Mouse (Mus musculus) neural tube, embryonic 14.5 days (tissue): ENCODE results near the gene Litaf. TPM values are rescaled to one million over a fixed set of nuclear protein-coding genes. Genes with fewer than 3 reads are reported as not detected.

Experiments used
- ATAC-seq: fragments of 200-750 bp; cut with Nextera tagmentation; 2 replicates; pipeline ENCODE4 v1.8.0; 2017; ENCODE audit warnings: low read depth, mild to moderate bottlenecking, moderate TSS enrichment, moderate library complexity
- H3K27ac ChIP-seq: fragments of 300-500 bp; sonication (generic); 2 replicates; pipeline ENCODE4 v1.5.1; 2014; ENCODE audit warnings: low read depth, mild to moderate bottlenecking, control low read depth, low read length, moderate library complexity, mixed read lengths
- H3K27me3 ChIP-seq: fragments of 300-500 bp; sonication (generic); 2 replicates; pipeline ENCODE4 v1.6.1; 2014; ENCODE audit warnings: low read length; ENCODE audit not compliant: control insufficient read depth, insufficient read depth
- H3K36me3 ChIP-seq: fragments of 300-500 bp; sonication (generic); 2 replicates; pipeline ENCODE4 v1.6.1; 2014; ENCODE audit warnings: low read length, mixed read lengths; ENCODE audit not compliant: control insufficient read depth, insufficient read depth
- H3K4me1 ChIP-seq: fragments of 300-500 bp; sonication (generic); 2 replicates; pipeline ENCODE4 v1.6.1; 2014; ENCODE audit warnings: low read length; ENCODE audit not compliant: control insufficient read depth, insufficient read depth
- H3K4me2 ChIP-seq: fragments of 300-500 bp; sonication (generic); 2 replicates; pipeline ENCODE4 v1.6.1; 2014; ENCODE audit warnings: mild to moderate bottlenecking, low read depth, low read length, control low read depth
- H3K4me3 ChIP-seq: fragments of 300-500 bp; sonication (generic); 2 replicates; pipeline ENCODE4 v1.5.1; 2014; ENCODE audit warnings: low read depth, low read length, control low read depth, mixed read lengths
- H3K9ac ChIP-seq: fragments of 300-500 bp; sonication (generic); replicated peaks from 2 replicates; pipeline ENCODE4 v1.6.1; 2014; ENCODE audit warnings: low read depth, mild to moderate bottlenecking, control low read depth, low read length, mixed read lengths
- H3K9me3 ChIP-seq: fragments of 300-500 bp; sonication (generic); 2 replicates; pipeline ENCODE4 v1.6.1; 2016; ENCODE audit warnings: low read length; ENCODE audit not compliant: control insufficient read depth
- WGBS: fragments of 180-500 bp; shearing (Covaris S2); extraction: QIAGEN DNeasy Blood & Tissue Kit; methylation state at CpG from one replicate; pipeline ENCODE4 v1.1.7; 2014; 5-methylcytosine and 5-hydroxymethylcytosine counted together
- polyA plus RNA-seq: library from polyadenylated mRNA; unstranded; fragments of >200 nt; fragmentation: Nextera tagmentation; extraction: Ambion mirVana; gene quantifications from 2 replicates; pipeline ENCODE4 v1.2.1, GENCODE M21; 2014

Litaf gene
- polyA plus RNA-seq, 1 experiment from 2014 or later, result 20.4 TPM

GRCm38 (mm10) chr16:11055916-11056315, 10.0 kb downstream of the Litaf start:
- Histone ChIP-seq H3K36me3 (no peaks in the 10 kb centered on the region), H3K4me2 (no peak overlapping the region), H3K27ac (no peak overlapping the region; the same call in 1 of the 2 replicates), H3K9ac (no peak overlapping the region), H3K4me1 (no peaks in the 10 kb centered on the region), H3K27me3 (no peaks in the 10 kb centered on the region), H3K4me3 (no peak overlapping the region), H3K9me3 (no peaks in the 10 kb centered on the region)
- 79% methylated on average over 5 of the region's 5 CpGs for WGBS
- ATAC-seq, result no peak

DNA sequence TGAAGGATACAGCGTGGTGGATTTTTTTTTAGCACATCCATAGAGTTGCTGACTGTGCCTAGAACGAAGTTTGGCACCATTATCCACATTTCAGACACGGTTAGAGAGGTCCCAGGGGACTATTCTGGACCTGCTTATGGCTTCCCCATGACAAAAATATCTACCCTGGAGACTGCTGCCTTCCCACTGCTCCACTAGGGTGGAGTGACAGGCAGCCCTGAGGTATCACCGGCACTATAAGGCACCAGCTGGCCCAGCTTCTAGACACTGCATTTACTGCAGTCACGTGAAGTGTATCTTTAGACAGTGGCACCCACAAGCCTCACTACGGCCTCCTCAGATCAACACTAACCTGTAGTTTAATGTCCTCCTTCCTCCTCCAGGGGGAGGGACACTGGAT, 11.1 kb downstream of the Litaf start:
- Histone ChIP-seq H3K9me3 (no peaks in the 10 kb centered on the region), H3K27ac (no peak overlapping the region), H3K9ac (no peak overlapping the region), H3K4me3 (no peak overlapping the region), H3K4me1 (no peaks in the 10 kb centered on the region), H3K27me3 (no peaks in the 10 kb centered on the region), H3K4me2 (no peak overlapping the region), H3K36me3 (no peaks in the 10 kb centered on the region)
- WGBS, result 72% methylated on average over 6 of the region's 6 CpGs
- no peak for ATAC-seq

DNA sequence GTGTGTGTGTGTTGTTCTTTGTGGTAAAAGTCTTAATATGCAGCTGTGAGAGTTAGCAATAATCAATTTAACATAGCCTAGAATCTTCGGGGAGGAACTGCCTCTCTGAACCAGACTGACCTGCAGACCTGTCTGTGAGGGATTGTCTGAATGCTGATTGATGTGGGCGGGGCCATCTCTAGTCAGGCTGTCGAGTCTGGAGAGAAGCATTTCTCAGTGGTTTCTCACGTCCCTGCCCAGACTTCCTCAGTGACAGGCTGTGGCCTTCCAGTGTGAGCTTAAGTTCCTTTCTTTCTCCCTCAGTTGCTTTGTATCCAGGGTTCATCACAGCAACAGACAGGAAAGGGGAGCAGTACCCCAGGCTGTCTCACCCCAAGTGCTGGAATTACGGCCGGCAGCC, 11.5 kb downstream of the Litaf start:
- no peaks in the 10 kb centered on the region for H3K9me3 ChIP-seq
- no peaks in the 10 kb centered on the region for H3K36me3 ChIP-seq
- H3K4me2 ChIP-seq, result no peak overlapping the region
- ATAC-seq, result no peak
- H3K27me3 ChIP-seq, result no peaks in the 10 kb centered on the region
- H3K27ac ChIP-seq, result no peak overlapping the region
- no peak overlapping the region for H3K4me3 ChIP-seq
- no peak overlapping the region for H3K9ac ChIP-seq
- H3K4me1 ChIP-seq, result no peaks in the 10 kb centered on the region
- WGBS, result 80% methylated on average over 6 of the region's 6 CpGs

- no peak overlapping the region for H3K4me2 ChIP-seq
- H3K9ac ChIP-seq, result no peak overlapping the region
- no peaks in the 10 kb centered on the region for H3K9me3 ChIP-seq
- no peak for ATAC-seq
- no peak overlapping the region for H3K27ac ChIP-seq
- no peaks in the 10 kb centered on the region for H3K36me3 ChIP-seq
- no peak overlapping the region for H3K4me3 ChIP-seq
- 92% methylated on average over 11 of the region's 11 CpGs for WGBS
- no peaks in the 10 kb centered on the region for H3K27me3 ChIP-seq
- H3K4me1 ChIP-seq, result no peaks in the 10 kb centered on the region
Measured at GRCm38 (mm10) chr16:11051134-11051533, 14.8 kb downstream of the Litaf start.

- Histone ChIP-seq H3K4me1 (no peaks in the 10 kb centered on the region), H3K36me3 (no peaks in the 10 kb centered on the region), H3K4me2 (no peak overlapping the region), H3K9me3 (no peaks in the 10 kb centered on the region), H3K27ac (no peak overlapping the region), H3K27me3 (no peaks in the 10 kb centered on the region), H3K9ac (no peak overlapping the region), H3K4me3 (no peak overlapping the region)
- WGBS, result 92% methylated on average over 2 of the region's 2 CpGs
- ATAC-seq, result no peak
Measured at GRCm38 (mm10) chr16:11050226-11050625, 15.7 kb downstream of the Litaf start.

DNA sequence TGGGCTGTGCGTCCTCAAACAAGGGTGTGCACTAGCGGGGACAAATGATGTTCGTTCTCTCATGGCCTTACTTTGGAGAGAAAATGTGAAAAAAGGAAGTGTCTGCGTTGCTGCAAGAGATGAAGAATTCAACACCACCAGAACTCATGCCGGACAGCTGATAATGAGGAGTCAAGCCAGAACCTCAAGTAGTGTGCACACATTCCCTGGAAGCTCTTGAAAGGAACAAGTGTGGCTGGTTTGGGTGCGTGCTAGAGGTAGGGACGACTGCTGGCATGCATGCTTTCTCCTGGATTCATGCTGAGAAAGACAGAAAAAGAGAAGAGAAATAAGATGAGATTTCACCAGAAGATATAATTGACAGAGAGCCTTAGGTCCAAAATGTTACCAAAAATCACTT, 18.8 kb downstream of the Litaf start:
- 88% methylated on average over 7 of the region's 7 CpGs for WGBS
- H3K27ac ChIP-seq, result no peak overlapping the region
- H3K4me2 ChIP-seq, result no peak overlapping the region
- no peak overlapping the region for H3K4me3 ChIP-seq
- no peaks in the 10 kb centered on the region for H3K4me1 ChIP-seq
- no peak for ATAC-seq
- no peaks in the 10 kb centered on the region for H3K9me3 ChIP-seq
- H3K27me3 ChIP-seq, result no peaks in the 10 kb centered on the region
- no peak overlapping the region for H3K9ac ChIP-seq
- H3K36me3 ChIP-seq, result no peaks in the 10 kb centered on the region

GRCm38 (mm10) chr16:11046437-11046836, 19.5 kb downstream of the Litaf start:
- Histone ChIP-seq H3K4me2 (no peak overlapping the region), H3K9ac (no peak overlapping the region), H3K27ac (no peak overlapping the region), H3K4me1 (no peaks in the 10 kb centered on the region), H3K4me3 (no peak overlapping the region), H3K36me3 (no peaks in the 10 kb centered on the region), H3K9me3 (no peaks in the 10 kb centered on the region), H3K27me3 (no peaks in the 10 kb centered on the region)
- no peak for ATAC-seq
- 86% methylated on average over 7 of the region's 7 CpGs for WGBS

DNA sequence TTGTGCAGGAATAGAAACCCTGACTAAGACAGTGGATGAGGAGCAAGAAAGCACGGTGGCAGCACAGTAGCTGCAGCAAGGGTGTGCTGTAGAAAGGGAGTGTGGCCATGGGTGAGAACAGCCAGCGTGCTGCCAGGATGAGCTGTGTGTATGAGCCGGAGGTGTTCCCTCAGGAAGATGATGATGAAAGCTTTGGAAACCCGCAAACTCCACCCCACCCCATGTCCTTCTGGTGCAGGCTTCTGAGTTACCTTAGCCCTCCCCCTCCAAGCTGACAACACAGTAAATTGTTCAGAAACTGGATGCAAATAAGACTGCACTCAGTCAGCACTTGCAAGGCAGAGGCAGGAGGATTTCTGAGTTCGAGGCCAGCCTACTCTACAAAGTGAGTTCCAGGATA, 22.7 kb downstream of the Litaf start:
- no peaks in the 10 kb centered on the region for H3K9me3 ChIP-seq
- H3K27ac ChIP-seq, result no peak overlapping the region
- ATAC-seq, result no peak
- H3K9ac ChIP-seq, result no peak overlapping the region
- no peaks in the 10 kb centered on the region for H3K27me3 ChIP-seq
- no peaks in the 10 kb centered on the region for H3K36me3 ChIP-seq
- no peak overlapping the region for H3K4me2 ChIP-seq
- H3K4me1 ChIP-seq, result no peaks in the 10 kb centered on the region
- 90% methylated on average over 5 of the region's 5 CpGs for WGBS
- no peak overlapping the region for H3K4me3 ChIP-seq

DNA sequence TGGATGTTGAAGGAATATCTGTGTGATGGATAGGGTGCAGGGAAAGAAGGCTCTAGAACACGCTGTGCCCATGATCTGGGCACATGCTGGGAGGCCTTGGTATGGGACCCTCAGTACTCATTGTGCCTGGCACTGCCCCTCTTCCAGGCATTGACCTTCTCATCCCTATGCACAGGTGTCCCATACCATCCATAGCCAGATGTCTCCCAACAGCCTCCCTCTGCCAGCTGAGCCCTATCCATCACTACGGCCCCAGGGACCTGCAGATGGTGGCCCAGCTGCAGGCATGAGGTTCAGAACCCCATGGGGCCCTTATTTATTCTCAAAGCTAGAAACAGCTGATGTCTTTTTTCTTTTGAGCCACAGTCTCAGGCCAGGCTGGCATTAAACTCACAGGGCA, 25.4 kb downstream of the Litaf start:
- H3K4me1 ChIP-seq, result no peaks in the 10 kb centered on the region
- no peak; the same call in 1 of the 2 replicates for ATAC-seq
- H3K9ac ChIP-seq, result no peak overlapping the region
- WGBS, result 47% methylated on average over 2 of the region's 2 CpGs
- H3K4me2 ChIP-seq, result no peak overlapping the region
- no peaks in the 10 kb centered on the region for H3K9me3 ChIP-seq
- no peak overlapping the region for H3K4me3 ChIP-seq
- H3K27me3 ChIP-seq, result no peaks in the 10 kb centered on the region
- no peak overlapping the region for H3K27ac ChIP-seq
- no peaks in the 10 kb centered on the region for H3K36me3 ChIP-seq
